Mouse (Mus musculus) kidney, postnatal 14 days (tissue): ENCODE data around the gene Mrps23.
A peak's percentile ranks its signal among the peaks of the same experiment; 100 is the strongest.

Experiments used
- DNase-seq: peaks from one replicate; pipeline ENCODE4 v3.0.0; 2022; ENCODE audit warnings: mixed read lengths

Mrps23 gene

DNA sequence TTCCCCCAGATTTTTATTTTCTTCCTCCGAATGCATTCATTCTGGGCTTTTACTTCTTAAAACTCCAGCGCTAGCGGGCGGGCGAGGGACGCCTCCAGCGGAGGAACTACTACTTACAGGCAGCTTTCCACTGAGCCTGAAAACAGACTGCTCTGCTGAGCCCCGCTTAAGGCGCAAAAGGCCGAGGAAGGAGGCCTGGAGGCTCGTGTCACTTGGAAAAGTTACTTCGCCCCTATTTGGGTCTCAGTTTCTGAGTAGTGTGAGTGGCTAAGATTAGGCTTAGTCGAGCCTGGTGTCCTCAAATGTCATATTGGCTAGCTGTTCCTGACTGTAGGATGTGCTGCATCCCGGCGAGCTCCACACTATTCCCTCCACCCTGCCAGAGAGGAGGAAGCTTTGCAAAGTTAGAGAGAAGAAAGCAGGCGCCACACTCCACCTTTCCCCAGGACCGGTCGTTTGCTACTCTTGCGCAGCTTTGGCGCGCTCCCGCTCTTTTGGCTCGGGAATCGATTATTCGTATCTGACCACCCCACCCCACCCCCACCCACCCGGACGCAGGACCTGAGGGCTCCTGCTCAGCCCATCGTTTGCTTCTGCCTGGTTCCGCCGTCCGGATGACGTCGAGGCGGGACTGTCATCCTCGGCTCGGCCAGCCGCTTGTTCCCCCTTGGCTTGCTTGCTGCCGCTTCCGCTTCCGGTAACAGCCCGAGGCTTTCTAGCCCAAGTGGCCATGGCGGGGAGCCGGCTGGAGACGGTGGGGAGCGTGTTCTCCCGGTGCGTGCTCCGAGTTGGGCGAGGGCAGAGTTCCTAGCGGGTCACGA lies at the start of gene Mrps23:
Mrps23 (plus strand) TSS at position 677 of the 821 bp plus-strand sequence.
- peak; percentile 96 for DNase-seq

DNA sequence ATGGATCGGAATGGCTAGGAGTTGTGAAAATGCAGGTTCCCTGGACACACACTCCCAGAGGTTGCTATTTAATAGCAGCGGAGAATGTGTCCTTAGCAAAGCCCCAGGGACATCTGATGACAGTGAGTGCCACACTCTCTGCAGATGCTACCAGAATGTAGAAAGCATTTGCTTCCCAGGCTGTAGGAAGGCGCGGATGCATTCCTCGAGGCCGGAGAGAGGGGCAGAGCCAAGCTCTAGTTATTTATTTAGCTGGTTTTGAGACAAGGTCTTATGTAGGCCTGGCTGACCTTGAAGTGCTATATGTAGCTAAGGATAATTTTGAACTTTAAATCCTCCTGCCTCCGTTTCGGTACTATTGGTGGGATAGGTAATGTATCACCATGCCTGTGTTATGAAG lies 49.7 kb upstream of the Mrps23 start:
- DNase-seq = no peak

DNA sequence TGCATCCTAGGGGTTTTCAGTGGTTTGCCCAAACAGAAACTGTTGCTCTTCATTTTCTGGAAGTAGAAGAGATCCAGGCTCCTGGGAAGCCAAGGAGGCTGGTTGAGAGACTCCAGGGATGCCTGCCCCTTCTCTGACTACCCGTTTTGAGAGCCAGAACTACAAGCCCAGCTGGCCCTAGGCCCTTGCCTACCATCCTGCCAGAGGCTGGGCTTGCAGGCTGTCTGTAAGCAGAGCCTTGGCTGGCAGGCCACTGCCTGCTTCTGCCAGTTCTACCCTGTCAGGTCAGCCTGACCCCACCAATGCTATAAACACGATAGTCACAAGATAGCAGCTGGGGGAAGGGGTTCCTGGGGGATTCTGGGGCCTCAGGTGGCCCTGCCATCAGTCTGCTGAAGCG lies 48.7 kb upstream of the Mrps23 start:
- DNase-seq = no peak

DNA sequence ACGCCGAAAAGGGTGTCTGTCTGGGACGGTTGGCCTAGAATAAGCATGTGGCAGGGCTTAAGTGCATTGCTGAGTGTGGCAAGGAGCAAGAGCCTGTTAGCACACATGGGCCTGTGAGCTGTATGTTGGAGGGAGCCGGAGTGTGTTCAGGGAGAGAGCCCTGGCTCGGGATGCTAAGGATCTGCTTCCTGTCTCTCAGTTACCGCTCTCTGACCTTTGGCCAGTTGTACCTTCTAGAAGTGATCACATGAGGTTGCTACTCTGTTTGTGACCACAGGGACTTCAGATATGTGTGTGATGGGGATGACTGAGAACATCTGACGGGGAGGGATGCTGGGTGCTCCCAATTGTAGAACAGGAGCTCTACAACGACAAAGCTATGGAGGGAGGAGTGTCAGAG lies 48.2 kb upstream of the Mrps23 start:
- no peak for DNase-seq

DNA sequence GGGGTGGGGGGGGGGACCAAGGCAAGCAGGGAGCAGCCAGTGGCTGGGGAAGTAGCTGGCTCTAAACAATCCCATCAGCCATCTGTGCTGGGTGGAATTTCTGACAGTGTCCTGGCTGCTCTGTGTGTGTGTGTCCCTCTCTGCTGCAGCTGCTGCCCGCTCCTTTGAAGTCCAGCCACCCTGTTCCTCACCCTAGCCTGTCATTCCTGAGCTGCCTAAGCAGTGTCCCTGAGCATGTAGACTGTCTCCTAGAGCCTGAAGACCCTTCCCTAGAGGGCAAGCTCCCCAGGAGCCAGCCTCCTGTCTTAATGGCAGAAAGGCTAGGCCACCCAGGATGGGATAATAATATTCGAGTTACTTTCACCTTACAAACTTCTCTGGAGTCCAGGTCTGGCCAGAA lies 47.8 kb upstream of the Mrps23 start:
- DNase-seq = no peak

DNA sequence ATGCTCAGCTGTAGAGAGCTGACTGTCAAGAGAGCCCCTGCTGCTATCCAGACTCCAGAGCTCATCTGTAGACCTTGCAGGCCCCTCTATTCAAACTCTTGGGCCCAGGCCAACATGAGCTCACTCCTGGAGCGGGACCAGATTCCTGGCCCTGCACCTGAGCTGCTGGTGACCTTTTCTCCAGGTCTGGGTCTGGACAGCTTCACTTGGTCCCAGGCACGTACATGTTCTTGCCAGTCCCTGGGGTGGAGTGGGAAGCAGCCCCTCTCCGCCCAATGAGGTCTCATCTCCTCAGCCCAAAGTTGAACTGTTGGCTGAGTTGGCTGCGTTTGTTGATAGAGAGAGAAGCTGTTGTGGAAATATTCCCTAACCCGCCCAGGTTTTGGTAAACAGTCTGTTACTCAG lies 45.3 kb upstream of the Mrps23 start:
- no peak for DNase-seq

DNA sequence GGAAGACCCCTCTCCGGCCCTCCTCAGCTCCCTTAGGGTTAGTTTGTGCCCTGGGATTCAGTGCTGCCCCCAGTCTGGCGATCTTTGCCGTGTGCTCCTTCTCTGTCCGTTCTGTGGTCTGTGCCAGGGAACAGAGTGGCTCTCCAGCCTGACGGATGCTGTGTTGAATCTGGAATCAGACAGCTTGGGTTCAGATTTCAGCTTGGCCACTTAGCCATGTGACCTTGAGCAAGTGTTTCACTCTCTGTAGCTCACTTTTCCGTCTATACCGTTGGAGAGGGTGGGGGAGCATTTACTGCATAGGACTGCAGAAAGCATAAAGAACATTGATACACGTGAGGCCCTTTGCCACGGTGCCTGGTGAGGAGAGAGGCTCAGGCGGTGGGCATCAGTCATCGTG lies 44.8 kb upstream of the Mrps23 start:
- DNase-seq = no peak

DNA sequence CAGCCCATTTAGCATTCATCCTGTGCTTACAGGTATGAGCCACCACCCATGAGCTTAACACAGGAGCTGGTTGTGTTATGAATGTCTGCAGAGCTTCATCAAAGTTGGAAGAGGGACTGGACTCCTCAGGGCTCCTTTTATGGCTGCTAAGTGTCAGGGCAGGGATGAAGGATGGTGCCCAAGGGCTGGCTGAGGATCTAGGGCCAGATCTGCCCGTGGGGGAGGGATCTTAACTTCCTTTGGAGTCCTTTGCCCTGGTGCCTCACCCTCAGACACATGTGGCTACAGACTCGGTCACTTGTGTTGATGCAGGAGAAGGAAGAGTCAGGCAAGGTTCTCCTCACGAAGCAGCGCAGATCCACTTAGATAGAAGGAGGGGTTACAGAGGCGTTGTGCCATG lies 43.9 kb upstream of the Mrps23 start:
- no peak for DNase-seq

DNA sequence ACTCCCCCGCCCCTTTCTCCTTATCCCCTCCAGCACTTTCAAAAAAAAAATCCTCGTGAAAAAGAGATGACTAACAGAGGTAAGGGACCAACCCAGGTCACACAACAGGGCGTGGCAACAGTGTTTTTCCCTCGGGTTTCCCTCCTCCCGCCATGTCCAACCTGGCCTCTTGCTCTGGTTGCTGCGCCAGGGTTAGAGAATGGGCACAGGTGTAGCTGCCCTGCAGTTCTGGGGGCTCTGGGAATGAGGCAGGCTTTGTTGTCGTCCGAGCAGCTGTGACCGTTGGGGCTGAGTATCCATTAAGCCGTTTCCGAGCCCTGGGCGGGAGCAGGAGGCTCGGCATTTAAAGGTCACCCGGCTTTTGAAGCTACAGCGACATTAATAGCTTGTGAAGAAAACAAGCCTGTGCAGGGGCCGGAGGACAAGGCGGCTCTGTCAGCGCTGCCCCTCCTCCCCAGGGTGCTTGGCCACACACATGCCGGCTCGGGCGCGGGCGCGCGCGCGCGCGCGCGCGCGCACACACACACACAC lies 43.1 kb upstream of the Mrps23 start:
- peak; percentile 89 for DNase-seq

DNA sequence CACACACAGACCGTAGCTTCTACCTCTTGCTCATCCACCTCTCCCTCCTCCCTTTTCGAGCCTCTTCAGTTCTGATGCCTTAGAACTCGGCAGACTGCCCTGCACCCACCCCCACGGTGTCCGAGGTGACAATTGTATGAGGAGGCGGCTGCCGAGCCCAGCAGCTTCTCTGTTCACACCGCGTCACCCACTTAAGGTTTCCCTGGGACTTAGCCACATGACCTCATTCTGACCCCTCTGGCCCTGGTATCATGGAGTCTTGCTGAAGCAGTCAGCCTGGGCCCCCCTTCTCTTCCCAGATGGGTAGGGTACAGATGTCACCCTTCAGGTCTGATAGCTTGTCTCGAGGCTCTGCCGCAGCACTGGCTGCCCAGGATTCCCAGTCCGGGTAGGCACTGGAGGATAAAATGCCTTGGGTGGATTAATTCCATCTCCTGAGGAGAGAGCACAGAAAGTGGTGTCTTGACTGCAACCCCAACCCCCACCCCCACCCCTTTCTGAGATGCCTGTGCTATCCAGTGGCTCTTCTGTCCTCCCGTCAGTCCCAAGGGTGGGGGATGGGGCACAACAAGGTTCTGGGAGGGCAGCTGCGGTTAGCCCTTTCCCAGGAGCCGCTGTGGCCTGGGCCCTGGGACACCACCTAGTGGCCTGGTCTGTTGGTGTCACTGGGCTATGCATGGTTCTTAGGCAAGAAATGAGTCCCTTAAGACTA lies 42.4 kb upstream of the Mrps23 start:
- peak; percentile 93 for DNase-seq

DNA sequence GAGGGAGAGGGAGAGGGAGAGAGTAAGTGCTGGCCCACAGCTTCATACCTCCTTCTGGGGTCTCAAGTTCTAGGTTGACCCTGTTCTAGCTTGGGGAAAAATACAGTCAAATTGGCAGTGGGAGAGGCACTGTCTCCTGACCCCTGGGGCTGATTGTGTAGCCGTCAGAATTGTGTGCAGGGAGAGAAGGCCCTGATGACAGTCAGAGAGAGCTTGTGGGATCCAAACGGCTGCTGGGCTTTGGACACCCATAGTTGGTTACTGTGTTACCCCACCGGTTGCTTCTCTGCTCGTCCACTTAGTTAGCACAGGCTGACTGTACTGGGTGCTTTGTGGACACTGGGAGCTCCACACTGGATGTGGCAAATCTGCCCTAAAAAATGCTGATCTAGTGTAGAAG lies 41.4 kb upstream of the Mrps23 start:
- DNase-seq = no peak

DNA sequence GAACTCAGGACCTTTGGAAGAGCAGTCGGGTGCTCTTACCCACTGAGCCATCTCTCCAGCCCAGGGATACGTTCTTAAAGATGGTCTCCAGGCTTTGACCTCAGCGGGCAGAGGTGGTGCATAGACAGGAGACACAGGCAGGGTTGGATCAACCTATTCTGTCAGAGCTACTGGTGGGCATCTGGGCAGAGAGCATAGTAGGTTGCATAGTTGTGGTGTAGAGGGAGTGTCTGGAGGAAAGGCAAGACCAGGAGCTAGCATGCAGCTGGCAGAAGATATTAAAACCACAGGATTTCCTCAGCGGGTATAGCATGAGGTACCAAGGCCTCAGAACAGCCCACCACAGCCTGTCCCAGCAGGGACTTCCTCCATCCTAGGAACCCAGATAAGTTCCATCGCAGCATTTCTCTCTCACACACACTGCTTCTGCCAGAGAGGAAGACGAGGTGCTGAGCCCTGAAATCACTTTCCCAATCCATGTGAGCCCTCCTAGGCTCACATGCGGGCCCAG lies 39.9 kb upstream of the Mrps23 start:
- no peak for DNase-seq

DNA sequence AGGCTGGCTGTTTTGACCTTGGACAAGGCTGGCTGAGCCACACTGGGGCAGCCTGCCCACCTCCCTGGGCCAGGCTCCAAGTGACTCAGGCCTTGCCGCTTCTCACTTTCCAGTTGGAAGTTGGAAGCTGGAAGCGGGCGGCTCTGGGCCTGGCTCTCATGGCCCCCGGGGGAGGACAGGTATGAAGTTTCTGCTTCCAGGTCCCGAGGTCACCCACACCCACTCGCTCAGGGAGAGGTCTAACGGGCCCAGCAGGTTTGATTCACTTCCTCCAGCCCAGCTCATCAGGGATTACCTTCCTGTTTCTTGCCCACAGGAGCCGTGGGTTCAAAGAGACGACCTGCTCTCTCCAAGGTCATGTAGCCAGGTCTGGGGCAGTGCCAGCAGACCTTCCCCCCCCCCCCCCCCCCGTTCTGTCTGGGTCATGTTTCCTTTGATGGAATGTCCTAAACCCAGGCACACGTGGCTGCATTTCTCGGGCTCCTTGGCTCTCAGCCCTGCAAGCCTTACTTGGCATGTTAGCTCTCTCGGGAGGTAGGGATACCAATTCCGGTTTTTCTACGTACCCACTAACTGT lies 39.3 kb upstream of the Mrps23 start:
- DNase-seq = peak; percentile 88

DNA sequence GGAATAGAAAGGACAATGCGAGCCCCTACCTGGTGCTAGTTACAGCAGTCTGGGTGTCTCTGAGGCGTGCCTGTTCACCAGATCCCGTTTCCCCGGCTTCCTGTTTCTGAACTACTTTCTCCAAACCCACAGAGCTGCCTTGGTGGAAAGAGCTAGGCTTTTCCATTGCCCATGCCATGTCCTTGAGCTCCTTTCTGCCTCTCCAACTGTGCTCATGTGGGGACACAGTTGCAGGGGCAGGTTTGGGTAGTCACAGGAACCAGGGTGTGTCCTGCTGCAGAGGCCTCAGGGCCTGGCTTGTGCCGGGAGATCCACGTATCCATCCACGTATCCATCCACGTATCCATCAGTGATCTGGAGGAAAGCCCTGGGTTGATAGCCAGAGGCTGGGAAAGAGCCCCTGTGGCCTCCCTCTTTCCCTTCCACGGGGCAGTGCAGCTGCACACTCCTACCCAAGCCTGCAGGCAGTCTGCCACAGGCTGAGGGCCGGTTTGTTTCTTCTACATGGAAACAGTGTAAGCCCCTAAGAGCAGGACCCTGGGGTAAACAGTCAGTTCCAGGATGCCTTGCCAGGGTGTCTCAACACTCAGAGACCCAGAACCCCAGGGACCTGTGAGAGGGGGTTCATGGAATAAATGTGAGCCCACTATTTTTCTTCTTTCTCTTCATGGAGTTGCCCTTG lies 38.4 kb upstream of the Mrps23 start:
- no peak for DNase-seq

DNA sequence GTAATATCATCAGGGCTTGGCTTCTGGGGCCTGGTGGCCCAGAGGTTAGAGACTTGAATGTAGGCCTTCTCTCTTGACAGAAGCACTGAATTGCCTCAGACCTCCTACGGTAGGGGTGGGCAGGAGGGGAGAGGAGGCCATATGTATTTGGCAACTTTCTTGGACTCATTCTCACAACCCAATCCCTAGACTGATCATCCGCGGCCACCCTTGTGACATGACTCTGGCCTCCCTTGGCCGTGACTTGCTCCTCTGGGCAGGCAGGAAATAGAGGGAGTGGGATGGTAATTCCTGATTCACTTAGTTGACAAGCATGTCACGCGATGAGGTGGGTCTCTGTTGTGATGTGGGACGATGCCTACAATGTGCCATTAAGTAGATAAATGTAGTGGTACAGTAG lies 37.7 kb upstream of the Mrps23 start:
- no peak for DNase-seq

DNA sequence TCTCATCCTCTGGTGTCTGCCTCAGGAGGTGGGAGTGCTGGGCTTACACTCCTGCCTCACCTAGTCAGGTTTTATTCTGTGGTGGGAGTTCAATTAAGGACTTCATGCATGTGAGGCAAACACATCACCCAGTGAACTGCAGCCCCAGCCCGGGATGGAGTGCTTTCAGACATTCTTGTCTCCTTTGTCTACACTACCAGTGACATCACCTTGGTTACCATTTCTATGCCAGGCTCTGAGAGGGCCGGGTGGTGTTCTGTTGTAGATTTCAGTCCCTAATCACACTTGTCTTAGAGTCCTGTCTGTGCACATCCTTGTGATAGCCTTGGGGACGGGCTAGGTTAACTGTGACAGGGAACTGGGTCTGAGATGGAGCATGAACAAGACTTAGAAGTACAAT lies 35.6 kb upstream of the Mrps23 start:
- no peak for DNase-seq

DNA sequence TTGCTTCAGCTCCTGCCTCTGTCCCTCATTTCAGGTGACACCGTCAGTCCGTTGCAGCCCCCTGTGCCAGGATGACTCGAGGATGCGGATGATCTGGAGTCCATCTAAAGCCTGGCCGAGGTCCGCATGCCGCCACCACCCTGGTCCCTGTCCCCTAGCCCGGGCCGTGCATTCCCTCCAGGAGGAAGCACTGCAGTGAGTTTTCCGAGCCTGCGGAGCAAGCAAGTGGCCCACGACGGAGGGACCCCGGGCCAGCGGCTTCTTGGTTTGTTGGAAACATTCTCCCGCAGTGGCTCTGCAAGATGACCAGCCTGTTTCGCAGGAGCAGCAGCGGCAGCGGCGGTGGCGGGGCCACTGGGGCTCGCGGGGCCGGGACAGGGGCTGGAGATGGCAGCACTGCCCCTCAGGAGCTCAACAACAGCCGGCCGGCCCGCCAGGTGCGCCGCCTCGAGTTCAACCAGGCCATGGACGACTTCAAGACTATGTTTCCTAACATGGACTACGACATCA lies 34.6 kb upstream of the Mrps23 start:
- no peak for DNase-seq

DNA sequence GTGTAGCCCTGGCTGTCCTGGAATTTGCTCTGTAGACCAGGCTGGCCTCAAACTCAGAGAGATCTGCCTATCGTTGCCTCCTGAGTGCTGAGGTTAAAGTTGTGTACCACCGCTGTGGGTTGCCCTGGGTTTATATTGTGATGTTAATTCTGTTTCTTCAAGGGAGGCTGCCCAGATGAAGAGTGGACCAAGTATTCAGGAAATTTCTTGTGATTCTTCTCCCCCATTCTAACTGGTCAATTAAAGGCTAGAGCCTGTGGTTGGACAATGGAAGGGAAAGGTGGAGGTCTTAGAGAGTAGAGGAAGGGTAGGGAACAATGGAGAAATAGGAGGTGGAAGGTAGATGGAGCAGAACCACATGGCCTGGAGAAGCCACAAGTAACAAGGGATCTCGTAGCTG lies 33.6 kb upstream of the Mrps23 start:
- no peak for DNase-seq

DNA sequence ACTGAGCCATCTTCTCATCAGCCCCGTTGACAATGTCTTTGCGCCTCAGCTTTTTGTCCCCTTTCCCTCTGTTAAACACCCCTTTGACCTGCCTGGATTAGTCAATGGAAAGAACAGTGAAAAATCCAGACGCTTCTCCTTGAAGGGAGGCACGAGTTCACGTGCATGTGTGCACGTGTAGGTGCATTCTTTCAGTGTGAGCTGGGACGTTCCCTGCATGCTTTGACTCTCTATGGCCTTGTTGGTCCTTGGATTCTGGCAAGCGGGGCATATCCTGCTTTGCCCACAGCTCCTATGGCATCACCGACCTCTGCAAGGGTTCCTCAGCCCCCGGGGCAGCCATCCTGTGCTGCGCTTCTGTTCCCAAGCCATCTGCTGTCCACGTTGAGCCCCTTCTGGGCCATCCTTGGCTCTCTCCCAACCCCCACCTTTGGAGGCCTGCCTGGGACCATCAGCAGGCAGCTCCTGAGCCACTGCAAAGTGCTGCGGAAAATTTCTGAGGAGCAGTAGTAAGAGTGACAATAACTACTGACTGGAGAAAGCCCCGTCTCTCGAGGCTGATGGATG lies 32.2 kb upstream of the Mrps23 start:
- no peak for DNase-seq

DNA sequence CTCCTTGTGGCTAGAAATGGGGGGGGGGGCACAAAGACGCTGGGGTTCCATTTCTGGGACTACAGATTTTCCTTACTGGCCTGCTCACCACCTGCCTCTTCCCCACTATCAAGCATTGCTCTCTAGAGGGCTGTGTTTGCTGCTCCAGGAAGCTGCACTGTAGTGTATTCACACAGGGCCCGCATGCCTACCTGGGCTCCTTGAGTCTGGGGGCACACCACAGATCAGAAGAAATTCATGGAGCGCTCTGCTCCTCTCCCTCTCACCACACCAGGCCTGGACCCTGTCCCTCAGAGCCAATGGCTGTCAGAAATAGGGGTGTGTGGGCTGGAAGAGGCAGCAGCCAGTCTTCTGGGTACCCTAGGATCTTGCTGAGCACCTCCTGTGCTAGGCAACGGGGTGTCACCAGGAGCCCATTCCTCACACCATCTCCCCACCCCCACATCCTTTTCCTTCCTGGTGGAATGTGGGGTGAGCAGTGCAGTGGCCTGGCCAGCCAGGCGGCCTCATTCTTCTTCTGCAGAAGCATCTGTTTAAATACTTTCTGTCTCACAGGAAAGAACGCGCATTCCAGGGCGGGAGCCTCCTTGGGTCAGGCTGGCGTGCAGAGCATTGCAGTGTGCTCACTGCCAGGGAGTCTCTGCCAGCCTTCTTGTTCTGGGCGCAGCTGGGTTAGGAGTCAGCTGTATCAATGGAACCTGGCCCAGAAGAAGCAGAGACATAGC lies 31.4 kb upstream of the Mrps23 start:
- peak; percentile 85 for DNase-seq

DNA sequence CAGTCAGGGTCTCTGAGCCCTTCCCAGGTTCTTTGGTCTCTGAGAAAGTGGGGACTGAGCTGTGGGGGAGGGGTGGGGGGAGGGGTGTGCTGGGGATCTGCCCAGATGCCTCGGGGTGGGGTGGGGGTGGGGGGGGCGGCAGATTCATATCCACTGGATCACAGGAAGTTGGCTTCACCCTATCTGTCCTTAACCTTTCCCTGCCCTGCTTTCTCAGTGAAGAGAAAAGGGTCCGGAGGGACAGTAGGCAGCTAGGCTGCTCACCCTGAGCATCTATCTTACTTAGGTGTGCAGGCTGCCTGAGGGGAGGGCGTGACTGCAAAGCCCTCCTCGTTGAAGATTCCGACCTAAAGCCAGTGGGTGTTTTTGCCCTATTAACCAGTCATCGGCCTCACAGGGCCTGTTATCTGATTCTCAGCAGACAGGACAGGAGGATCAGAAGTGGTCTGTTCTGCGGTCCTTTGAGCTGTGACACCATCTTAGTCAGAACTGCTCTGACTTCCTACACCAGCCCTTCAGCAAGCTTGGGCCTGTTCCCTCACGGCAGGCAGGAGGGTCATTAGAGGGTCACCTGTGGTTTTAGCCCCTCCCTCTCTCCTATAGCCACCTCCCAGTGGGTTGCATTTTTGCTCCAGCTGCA lies 30.7 kb upstream of the Mrps23 start:
- DNase-seq = no peak
